Mouse (Mus musculus) activated CD4-positive, CD25-positive, alpha-beta regulatory T cell, adult 4 months (primary cell): ENCODE results near the gene Alg2. TPM values are rescaled to one million over a fixed set of nuclear protein-coding genes. Genes with fewer than 3 reads are reported as not detected.

ENCODE experiments used
- ATAC-seq: one replicate; pipeline ENCODE4 v1.8.0; 2017
- polyA plus RNA-seq, 2 experiments: library from polyadenylated mRNA; unstranded; fragments of 100-300 nt; shearing (Covaris generic); gene quantifications; one replicate each; pipeline ENCODE4 v1.2.1; 2017

The Alg2 gene
- polyA plus RNA-seq = 1 to 10 TPM; 6.4 to 9.8 TPM

DNA sequence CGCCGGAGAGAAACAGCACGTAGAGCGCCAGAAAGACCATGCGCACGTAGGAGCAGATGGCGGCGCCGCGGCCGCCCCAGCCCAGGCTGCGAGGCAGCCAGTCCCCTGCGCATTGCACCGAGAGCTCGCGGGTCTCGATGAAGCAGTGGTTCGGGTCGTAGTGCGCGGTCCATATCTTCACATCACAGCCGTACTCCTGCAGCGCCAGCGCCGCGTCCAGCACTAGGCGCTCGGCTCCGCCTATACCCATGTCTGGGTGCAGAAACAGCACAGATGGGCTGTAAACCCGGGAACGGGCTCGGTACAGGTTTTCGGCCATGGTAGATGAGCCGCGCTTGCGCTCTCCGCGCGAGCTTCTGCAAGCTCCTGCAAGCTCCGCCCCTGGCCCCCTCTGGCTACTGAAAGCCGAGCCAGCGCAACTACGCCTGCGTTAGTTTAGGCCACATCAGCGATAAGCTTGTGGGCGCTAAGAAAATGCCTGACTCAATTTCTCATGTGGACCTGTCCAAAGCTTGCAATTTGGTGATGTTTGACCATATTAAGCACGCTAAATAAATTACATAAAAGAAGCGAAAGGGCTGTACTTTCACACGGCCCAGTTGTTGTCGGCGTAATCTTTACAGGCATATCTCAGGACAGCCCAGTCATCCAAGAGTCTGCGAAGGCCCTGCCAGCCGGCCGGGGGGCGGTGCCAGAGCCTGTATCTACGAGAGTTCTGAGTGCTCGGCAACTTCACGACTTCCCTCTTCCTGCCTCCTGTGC, at the start of gene Alg2, which contains the start of gene Sec61b:
Gene Alg2, minus strand, starts transcription at position 366 of the 762 bp plus-strand sequence.
Gene Sec61b, plus strand, starts transcription at position 691 of the 762 bp plus-strand sequence.
- peak; percentile 92 for ATAC-seq

DNA sequence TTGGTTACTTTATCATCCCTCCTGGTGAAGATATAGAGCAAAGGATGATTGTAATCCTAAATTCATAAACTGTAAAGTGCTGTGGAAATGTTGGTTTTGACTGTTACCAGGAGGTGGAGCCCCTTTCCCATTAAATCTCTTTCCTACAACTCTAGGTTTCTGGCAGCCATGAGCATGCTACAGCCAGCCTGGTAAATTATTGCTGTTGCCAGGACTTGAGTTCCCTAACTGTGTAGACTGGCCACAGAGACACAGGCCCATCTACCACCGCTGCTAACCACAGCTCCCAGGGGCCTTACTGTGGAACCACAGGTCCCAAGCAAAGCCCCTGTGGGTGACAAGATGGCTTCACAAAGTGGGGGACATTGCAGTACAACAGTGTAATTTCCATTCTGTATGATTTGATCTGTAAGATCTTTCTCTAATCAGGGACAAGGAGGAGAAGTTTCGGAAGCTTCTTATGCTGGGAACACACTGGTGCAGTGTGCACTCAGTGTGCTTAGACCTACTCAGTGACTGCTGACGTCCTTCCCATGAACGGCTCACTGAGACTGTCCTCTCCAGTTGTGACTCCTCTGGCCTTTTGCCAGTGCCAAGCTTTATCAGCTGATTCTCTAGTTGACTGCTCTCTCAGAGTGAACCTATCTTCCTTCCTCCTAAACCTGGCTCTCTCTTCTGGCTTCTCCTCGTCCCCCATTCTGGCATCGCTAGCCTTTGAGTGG, 47.9 kb upstream of the Alg2 start:
- no peak for ATAC-seq

- no peak for ATAC-seq
Observed at GRCm38 (mm10) chr4:47520076-47520475, 45.9 kb upstream of the Alg2 start.

- no peak for ATAC-seq
Observed at GRCm38 (mm10) chr4:47518551-47519181, 44.5 kb upstream of the Alg2 start.

DNA sequence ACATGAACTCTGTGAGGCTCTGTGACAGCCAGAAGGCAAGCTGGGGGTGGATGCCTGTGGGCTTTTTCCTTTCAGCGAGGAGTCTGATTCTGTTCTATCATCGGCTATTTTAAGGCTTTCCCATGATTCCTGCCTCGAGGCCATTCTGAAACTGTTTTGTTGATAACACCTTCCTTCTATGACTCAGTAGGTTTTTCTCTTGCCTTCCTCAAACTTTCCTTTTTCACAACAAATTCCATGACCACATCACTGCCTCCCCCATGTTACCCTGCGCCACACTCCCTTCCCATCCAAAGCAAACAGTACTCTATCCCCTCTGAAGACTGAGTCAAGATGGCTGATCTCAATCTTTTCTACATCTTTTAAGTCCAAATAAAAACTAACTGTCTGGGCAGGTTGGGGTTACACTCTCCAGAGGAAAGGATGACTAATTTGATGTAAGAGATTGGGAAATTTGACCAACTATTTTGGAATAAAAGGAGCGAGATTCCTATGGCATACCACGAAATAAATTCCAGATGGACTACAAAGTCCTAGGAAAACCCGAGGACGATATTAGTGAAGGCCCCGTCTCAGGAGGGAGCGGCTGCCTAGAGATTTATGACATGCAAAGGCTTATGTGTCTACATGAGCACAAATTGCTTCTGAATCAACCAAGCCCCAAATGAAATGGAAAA, 30.8 kb upstream of the Alg2 start:
- no peak for ATAC-seq

DNA sequence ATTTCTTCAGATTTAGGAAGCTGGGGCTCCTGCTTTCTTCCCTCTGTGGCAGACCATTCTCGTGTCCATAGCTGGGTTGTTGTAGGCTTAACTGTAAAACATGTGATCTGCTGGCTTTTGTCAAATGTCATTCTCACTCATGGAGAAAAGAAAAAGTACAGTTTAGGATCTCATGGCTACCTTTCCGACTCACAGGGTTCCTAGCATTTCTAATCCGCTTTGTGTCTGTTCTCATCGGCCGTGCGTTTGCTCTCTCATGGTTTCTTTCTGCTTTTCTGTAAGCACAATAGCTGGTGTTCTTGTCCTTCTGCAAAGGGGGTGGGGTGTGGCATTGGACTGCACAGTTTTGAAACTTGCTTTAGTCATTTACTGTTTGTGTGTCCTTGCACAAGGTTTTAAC, 28.9 kb upstream of the Alg2 start:
- no peak for ATAC-seq

DNA sequence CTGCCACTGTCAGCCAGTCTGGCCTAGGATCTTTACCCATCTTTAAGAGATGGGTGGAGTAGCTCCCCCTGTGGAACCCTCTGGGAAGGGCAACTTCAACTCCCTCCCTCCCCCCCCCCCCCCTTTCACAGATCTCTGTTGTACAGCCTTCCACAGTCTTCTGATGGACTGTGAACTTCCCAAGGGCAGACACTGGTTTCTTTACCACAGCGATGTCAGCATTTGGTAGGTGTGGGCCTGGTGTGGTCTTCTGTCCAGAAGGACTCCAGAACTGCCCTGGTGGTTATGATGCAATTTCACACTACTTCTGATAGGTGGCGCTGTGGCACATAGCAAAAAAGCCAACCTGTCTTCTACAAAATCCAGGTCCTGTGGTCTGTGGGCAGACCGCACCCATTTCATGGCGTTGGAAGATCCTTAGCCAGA, 28.4 kb upstream of the Alg2 start:
- no peak for ATAC-seq

DNA sequence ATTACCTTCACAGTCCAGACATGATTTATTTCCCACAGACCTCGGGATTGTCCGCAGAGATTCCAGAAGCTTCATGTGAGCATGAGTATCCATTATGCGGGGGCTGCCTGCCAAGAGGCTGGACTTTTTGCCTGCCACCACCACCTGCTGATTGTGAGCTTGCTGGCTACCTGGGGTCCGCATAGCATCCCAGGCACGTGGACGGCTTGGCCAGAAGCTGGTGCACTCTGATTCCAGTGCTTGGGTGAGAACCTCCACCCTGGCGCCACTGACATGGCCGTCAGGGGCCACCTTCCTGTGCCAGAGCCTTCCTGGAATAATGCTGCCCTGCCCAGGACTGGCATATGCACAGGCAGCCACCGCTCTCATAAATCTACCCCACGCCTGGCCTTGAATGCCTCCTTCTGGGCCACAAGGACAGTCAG, 25.0 kb upstream of the Alg2 start:
- no peak for ATAC-seq

DNA sequence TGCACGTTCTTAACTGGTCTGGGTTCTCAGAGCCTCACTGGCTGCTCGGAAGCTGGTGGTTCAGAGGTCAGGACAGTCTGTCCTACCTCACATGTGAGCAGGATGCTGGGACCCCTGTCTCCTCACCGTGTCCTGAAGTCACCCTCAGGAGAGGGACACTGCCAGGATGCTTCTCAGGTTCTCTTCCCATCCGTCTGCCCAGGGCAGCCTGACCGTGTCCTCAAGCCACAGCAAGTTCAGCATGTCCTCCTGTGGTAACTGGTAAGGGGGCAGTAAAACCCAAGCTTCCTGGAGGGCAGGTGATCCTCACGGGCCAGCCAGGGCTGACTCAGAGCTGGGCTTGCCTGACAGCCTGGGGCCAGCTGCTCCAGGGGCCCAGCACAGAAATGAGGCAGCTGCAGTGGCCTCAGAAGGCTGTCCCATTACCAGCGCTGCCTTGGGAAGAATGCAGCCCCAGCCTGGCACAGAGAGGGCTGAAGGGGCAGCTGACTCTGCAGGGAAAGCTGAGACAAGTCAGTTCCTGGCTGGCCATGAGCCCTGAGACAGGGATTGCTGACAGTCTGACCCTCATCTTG, 23.8 kb upstream of the Alg2 start:
- ATAC-seq = no peak

- no peak for ATAC-seq
Observed at GRCm38 (mm10) chr4:47494686-47495085, 20.6 kb upstream of the Alg2 start.

GRCm38 (mm10) chr4:47494137-47494536, 20.0 kb upstream of the Alg2 start:
- ATAC-seq = no peak

GRCm38 (mm10) chr4:47493456-47493855, 19.3 kb upstream of the Alg2 start:
- ATAC-seq = no peak

- no peak for ATAC-seq
Observed at GRCm38 (mm10) chr4:47492311-47493086, 18.4 kb upstream of the Alg2 start.

- no peak for ATAC-seq
Observed at GRCm38 (mm10) chr4:47491243-47491642, 17.1 kb upstream of the Alg2 start.

DNA sequence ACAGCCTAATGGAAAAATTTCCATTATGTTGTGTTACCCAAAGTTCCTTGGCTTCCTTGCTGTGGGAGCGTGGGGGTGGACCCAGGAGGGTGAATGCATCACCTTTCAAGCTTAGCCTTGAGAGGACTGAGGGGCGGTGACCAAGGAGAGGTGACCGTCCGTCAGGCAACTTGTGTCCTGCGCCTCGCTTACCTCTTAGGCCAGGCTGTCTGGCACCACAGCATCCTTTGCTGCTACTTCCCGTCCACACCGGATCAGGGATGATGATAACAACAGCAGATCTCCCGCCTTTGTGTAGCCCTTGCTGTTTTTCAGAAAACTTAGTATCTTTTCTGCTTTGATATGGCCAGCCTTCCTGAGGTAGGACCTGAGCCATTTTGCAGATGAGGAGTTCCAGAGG, 6.4 kb upstream of the Alg2 start:
- ATAC-seq = no peak

DNA sequence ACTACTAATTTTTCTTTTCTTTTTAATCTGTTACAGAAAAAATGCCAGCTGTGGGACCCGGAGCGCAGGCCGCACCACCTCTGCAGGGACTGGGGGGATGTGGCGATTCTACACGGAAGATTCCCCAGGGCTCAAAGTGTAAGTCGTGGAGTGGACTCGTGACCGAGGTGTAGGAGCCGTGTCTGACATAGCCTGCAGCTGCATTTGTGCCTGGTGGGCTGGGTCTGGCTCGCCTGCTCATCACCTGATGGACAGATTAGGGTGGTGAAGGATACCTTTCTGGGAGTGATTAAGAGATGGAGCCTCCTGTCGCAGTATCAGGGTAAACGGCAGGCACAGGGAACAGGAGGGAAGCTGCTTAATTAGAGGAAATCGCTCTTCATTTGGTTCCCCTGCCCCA, 6.0 kb upstream of the Alg2 start:
- ATAC-seq = no peak

DNA sequence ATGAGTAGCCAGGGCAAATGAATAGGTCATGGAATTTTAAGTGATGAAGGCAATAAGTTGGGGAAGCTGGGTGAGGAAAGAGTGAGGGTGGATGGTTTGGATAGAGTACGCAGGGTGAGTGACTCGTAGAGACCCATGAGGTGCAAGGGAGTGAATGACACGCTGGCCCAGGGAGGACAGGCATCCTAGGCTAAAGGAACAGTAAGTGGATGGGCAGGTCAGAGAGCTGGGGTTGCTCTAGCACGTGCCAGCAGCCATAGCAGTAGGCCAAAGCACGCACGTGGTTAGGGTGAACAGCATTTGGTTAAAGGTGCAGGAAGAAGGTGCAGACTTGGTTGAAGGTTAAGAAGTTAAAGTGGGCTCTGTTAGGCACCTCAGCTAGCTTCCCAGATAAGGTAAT, 3.4 kb upstream of the Alg2 start:
- ATAC-seq = no peak

GRCm38 (mm10) chr4:47474730-47475643, 854 bp upstream of the Alg2 start:
- no peak for ATAC-seq

DNA sequence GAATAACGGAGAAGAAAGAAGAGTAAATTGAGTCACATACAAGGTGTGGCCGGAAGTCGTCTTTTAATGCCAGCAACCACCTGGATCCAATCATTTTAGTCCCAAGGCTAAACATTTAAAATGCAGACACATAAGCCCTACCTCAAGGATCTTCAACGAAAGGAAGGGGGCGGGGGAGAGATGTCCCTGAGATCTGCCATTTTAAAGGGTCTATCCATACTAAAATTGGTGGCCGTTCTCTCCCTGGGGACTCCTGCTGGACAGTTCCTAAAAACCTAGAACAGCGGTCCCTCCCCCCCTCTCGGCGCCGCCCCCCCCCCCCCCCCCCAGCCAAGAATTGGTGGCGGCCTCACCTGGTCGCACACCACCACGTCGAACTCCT, 556 bp downstream of the Alg2 start:
- no peak for ATAC-seq

DNA sequence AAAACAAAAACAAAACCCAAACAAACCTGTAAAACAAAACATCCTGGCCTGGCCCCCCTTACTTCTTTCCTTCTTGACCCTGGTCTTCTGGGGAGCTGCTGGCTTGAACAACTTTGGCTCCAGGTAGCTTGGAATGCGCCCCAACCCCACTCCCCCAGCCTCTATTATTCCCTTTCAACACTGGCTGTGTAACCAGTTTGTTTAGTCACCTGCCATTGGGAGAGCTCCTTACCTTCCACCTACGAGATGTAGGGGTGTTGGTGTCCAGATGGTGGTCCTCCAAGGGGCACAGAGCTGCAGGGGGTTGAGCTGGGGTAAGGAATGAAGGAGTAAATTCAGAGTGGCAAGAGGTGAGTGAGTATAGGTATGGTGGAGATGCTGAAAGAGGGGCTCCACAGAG, 6.9 kb downstream of the Alg2 start:
- ATAC-seq = no peak
